Mouse (Mus musculus) intestine, embryonic 16.5 days (tissue): ENCODE data around the gene Tpra1. TPM values are rescaled to one million over a fixed set of nuclear protein-coding genes. Genes with fewer than 3 reads are reported as not detected.

ENCODE experiments used
- ATAC-seq: fragments of 200-750 bp; cut with Nextera tagmentation; 2 replicates; pipeline ENCODE4 v1.8.0; 2017; ENCODE audit warnings: moderate TSS enrichment, moderate library complexity
- H3K27ac ChIP-seq: fragments of 300-500 bp; sonication (generic); 2 replicates; pipeline ENCODE4 v1.5.1; 2014; ENCODE audit warnings: mild to moderate bottlenecking, low read length
- H3K27me3 ChIP-seq: fragments of 300-500 bp; sonication (generic); replicated peaks from 2 replicates; pipeline ENCODE4 v1.6.1; 2014; ENCODE audit warnings: low read length, control low read depth, mixed read lengths; ENCODE audit not compliant: control insufficient read depth, insufficient read depth
- H3K36me3 ChIP-seq: fragments of 300-500 bp; sonication (generic); 2 replicates; pipeline ENCODE4 v1.6.1; 2014; ENCODE audit warnings: low read length, control low read depth; ENCODE audit not compliant: control insufficient read depth, insufficient read depth
- H3K4me1 ChIP-seq: fragments of 300-500 bp; sonication (generic); 2 replicates; pipeline ENCODE4 v1.6.1; 2014; ENCODE audit warnings: low read length, control low read depth, mixed read lengths; ENCODE audit not compliant: control insufficient read depth, insufficient read depth
- H3K4me2 ChIP-seq: fragments of 300-500 bp; sonication (generic); 2 replicates; pipeline ENCODE4 v1.6.1; 2014; ENCODE audit warnings: low read depth, low read length, control low read depth
- H3K4me3 ChIP-seq: fragments of 300-500 bp; sonication (generic); 2 replicates; pipeline ENCODE4 v1.5.1; 2014; ENCODE audit warnings: mild to moderate bottlenecking, low read length
- H3K9ac ChIP-seq: fragments of 300-500 bp; sonication (generic); 2 replicates; pipeline ENCODE4 v1.6.1; 2014; ENCODE audit warnings: low read depth, low read length
- H3K9me3 ChIP-seq: fragments of 300-500 bp; sonication (generic); 2 replicates; pipeline ENCODE4 v1.6.1; 2016; ENCODE audit warnings: low read length, control low read depth; ENCODE audit not compliant: control insufficient read depth
- WGBS: fragments of 180-500 bp; shearing (Covaris S2); extraction: QIAGEN DNeasy Blood & Tissue Kit; methylation state at CpG from one replicate; pipeline ENCODE4 v1.1.7; 2014; 5-methylcytosine and 5-hydroxymethylcytosine counted together
- polyA plus RNA-seq: library from polyadenylated mRNA; unstranded; fragments of >200 nt; fragmentation: Nextera tagmentation; extraction: Ambion mirVana; gene quantifications from 2 replicates; pipeline ENCODE4 v1.2.1, GENCODE M21; 2015

Gene Tpra1
- polyA plus RNA-seq, 1 experiment from 2014 or later: 73.7 TPM

DNA sequence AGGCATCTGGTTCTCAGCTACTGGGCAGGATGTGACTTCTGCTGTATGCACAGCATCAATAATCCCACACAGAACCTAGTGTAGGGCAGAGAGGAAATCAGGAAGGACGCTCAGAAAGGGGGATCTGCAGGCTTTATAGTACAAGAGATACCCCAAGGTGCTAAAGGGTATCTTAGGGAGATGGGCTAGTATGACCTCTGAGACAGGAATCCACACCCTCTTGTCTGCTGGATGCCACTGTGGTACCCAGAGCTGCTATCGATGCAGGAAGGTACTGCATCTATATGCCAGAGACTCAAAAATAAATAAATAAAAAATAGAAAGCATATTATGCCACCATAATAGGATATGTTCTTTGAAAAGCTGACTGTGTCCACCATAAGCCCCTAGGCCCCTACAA is 2.4 kb upstream of the Tpra1 start:
- no peak overlapping the region for H3K9ac ChIP-seq
- H3K36me3 ChIP-seq: no peaks in the 10 kb centered on the region
- H3K9me3 ChIP-seq: no peaks in the 10 kb centered on the region
- H3K27ac ChIP-seq: no peak overlapping the region
- H3K27me3 ChIP-seq: no peaks in the 10 kb centered on the region
- no peak for ATAC-seq
- peaks cover 38% of the 10 kb centered on the region for H3K4me1 ChIP-seq
- 89% methylated on average over 2 of the region's 2 CpGs for WGBS
- H3K4me2 ChIP-seq: no peak overlapping the region
- no peak overlapping the region for H3K4me3 ChIP-seq

GRCm38 (mm10) chr6:88901471-88901870 is 580 bp upstream of the Tpra1 start:
- WGBS: 3% methylated on average over 5 of the region's 5 CpGs
- no peaks in the 10 kb centered on the region for H3K9me3 ChIP-seq
- peak overlapping the region; percentile 96 for H3K27ac ChIP-seq
- no peaks in the 10 kb centered on the region for H3K36me3 ChIP-seq
- no peaks in the 10 kb centered on the region for H3K27me3 ChIP-seq
- H3K4me3 ChIP-seq: peak overlapping the region; percentile 83
- H3K4me2 ChIP-seq: peak overlapping the region; percentile 93
- peak overlapping the region; percentile 78 for H3K9ac ChIP-seq
- peak; percentile 24 for ATAC-seq
- H3K4me1 ChIP-seq: peaks cover 47% of the 10 kb centered on the region

DNA sequence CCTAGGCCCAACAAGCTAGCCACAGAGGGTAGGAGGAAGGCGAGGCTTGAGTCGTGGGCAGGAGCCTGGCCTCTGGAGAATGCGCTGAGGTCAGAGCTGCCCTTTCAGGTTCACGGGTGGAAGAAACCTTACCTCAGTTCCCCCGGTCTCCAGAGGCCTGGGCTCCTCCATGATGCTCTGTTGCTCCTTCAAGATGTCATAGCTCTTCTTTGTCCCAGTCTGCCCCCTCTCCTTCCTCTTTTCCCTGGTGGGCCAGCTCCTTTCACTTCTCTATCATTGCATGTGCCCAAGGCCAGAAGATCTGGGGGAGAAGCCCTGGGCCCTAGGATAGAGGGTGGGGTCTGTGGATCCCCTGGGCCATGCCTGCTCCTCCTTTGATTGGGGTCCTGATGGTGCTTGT is 1.7 kb downstream of the Tpra1 start:
- 52% methylated on average over 5 of the region's 5 CpGs for WGBS
- Histone ChIP-seq H3K4me2 (peak overlapping the region; percentile 71), H3K4me3 (peak overlapping the region; percentile 83), H3K9ac (peak overlapping the region; percentile 93), H3K27ac (no peak overlapping the region), H3K4me1 (peaks cover 37% of the 10 kb centered on the region), H3K36me3 (no peaks in the 10 kb centered on the region), H3K9me3 (no peaks in the 10 kb centered on the region), H3K27me3 (no peaks in the 10 kb centered on the region)
- ATAC-seq: no peak

DNA sequence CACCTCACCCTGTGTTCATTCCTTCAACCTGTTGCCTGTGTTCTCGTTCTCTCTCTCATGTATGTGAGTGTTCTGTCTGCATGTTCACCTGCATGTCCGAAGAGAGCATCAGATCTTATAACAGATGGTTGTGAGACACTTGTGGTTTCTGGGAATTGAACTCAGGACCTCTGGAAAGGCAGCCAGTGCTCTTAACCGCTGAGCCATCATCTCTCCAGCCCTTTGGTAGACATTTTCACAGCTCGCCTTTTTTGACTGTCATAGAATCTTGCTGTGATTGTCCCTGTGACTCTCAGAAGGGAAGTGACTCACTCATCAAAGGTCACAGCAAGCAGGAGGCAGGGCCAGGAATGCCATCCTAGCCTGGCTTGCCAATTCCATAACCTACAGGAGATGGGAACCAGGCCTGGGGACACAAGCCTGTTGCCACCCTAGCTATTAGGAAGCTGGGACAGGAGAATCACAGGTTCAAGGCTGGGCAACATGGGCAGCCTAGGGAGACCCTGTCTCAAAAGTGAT is 2.5 kb downstream of the Tpra1 start:
- WGBS: 85% methylated on average over 4 of the region's 4 CpGs
- Histone ChIP-seq H3K4me3 (no peak overlapping the region), H3K4me1 (peaks cover 37% of the 10 kb centered on the region), H3K9me3 (no peaks in the 10 kb centered on the region), H3K36me3 (peaks cover 3% of the 10 kb centered on the region; the same call in 1 of the 2 replicates), H3K4me2 (no peak overlapping the region), H3K27ac (no peak overlapping the region), H3K27me3 (no peaks in the 10 kb centered on the region), H3K9ac (no peak overlapping the region)
- no peak for ATAC-seq

DNA sequence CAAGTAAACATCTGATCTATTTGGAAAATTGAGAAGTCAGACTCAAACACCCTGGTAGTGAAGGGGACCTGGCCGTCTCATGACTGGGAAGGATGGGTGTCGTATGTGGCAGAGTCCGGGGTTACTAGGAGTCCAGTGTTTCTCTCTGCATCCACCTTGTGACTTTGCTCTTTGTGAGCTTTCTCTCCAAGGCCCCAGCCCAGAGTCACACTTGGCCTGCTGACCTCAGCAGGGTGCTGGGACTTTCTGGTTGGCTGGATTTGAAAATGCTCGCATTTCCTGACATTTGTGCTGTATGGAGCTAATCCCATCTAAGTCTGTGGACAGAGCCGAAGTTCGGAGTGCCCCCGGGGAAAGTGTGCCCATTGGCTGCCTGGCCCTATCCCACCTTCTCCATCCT is 3.0 kb downstream of the Tpra1 start:
- Histone ChIP-seq H3K27me3 (no peaks in the 10 kb centered on the region), H3K4me1 (peaks cover 37% of the 10 kb centered on the region), H3K27ac (no peak overlapping the region), H3K4me2 (no peak overlapping the region), H3K9ac (no peak overlapping the region), H3K9me3 (no peaks in the 10 kb centered on the region), H3K36me3 (peaks cover 4% of the 10 kb centered on the region; the same call in 1 of the 2 replicates), H3K4me3 (no peak overlapping the region)
- no peak for ATAC-seq
- 85% methylated on average over 7 of the region's 7 CpGs for WGBS

DNA sequence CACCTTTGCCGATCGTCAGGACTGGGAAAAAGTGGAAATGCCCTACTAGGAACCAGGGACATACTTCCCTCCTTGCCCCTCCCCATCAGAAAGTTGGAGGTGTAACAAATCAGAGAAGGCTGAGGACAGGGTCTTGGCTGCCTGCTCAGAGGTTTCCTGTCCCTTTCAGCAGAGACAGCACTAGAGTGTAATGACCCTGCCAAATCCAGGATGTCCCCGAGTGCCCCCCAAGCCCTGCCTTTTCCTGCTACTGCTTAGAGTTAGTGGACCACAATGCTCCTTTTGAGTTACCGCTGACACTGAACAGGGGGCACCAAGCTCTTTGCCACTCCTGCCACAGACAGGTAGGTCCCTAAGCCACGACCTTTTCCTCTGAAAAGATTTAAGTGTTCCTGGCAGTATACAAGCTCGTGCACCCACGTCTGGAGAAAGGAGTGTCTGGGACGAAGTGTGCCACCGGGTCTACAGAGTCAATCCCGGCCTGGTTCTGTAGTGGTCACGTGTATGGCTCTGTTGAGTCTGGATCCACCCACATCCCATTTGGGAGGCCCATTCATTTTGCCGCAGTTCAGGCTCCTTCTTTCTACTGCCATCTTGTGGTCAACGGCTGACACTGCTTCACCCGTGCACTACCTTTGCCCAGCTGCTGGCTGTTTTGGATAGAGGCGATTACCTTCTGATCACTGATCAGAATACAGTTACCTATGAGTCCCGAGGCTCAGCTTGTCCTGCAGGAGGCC is 4.5 kb downstream of the Tpra1 start:
- WGBS: 20% methylated on average over 16 of the region's 16 CpGs
- 0 out of 2 replicates have a peak, but pooled peaks have one; percentile 3 for ATAC-seq

DNA sequence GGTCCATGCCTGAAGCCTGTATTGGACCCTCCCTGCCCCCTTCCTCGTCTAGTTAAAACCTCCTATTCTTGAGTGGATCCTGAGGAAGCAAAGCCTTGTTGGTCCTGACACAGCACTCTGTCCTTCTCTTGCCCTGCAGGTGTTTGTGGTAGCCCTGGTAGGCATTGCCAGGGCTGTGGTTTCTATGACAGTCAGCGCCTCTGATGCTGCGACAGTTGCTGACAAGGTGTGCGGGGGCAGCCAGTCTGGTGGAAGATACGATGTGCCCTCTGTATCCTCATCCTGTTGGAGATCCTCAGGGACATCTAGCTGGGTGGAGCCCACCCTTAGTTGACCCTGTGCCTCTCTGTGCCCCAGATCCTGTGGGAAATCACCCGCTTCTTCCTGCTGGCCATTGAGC is 7.1 kb downstream of the Tpra1 start:
- ATAC-seq: no peak
- Histone ChIP-seq H3K9ac (no peak overlapping the region), H3K27me3 (no peaks in the 10 kb centered on the region), H3K4me2 (no peak overlapping the region), H3K4me1 (peaks cover 15% of the 10 kb centered on the region), H3K27ac (no peak overlapping the region), H3K36me3 (peaks cover 8% of the 10 kb centered on the region; the same call in 1 of the 2 replicates), H3K9me3 (no peaks in the 10 kb centered on the region), H3K4me3 (no peak overlapping the region)
- WGBS: 90% methylated on average over 6 of the region's 6 CpGs

More for the DNA sequence above, 4.5 kb downstream of the Tpra1 start:
- H3K27ac ChIP-seq: no peak overlapping the region
- no peaks in the 10 kb centered on the region for H3K9me3 ChIP-seq
- peaks cover 29% of the 10 kb centered on the region for H3K4me1 ChIP-seq
- H3K9ac ChIP-seq: no peak overlapping the region; the same call in 1 of the 2 replicates
- no peak overlapping the region for H3K4me3 ChIP-seq
- H3K36me3 ChIP-seq: peaks cover 5% of the 10 kb centered on the region; the same call in 1 of the 2 replicates
- H3K4me2 ChIP-seq: no peak overlapping the region; the same call in 1 of the 2 replicates
- no peaks in the 10 kb centered on the region for H3K27me3 ChIP-seq

DNA sequence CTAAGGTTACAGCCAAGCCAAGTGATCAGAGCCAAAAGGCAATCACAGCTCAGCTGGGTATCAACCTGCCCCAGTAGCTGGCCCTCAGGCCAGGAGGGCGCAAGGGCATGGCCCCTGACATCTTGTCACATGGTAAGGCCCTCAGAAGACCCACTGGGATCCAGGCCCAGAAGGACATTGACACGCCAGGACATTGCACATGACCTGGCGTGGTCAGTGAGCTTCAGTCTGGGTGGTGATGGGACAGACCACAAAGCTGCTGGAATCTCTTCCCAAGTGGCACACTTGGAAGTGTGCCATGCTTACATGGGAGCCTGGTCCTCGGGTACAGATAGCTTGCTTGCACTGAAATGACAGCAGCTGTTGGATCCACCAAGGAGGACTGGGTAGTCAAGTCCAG is 11.0 kb downstream of the Tpra1 start:
- Histone ChIP-seq H3K27ac (no peak overlapping the region), H3K4me3 (no peak overlapping the region), H3K4me2 (no peak overlapping the region), H3K9ac (no peak overlapping the region), H3K36me3 (peaks cover 8% of the 10 kb centered on the region; the same call in 1 of the 2 replicates), H3K4me1 (no peaks in the 10 kb centered on the region), H3K27me3 (no peaks in the 10 kb centered on the region), H3K9me3 (no peaks in the 10 kb centered on the region)
- ATAC-seq: no peak
- WGBS: 85% methylated on average over 4 of the region's 4 CpGs

GRCm38 (mm10) chr6:88913440-88913839 is 11.4 kb downstream of the Tpra1 start:
- H3K9me3 ChIP-seq: no peaks in the 10 kb centered on the region
- no peak overlapping the region for H3K4me2 ChIP-seq
- no peak overlapping the region for H3K4me3 ChIP-seq
- no peaks in the 10 kb centered on the region for H3K4me1 ChIP-seq
- ATAC-seq: no peak
- H3K36me3 ChIP-seq: peaks cover 8% of the 10 kb centered on the region; the same call in 1 of the 2 replicates
- no peak overlapping the region for H3K27ac ChIP-seq
- H3K27me3 ChIP-seq: no peaks in the 10 kb centered on the region
- no peak overlapping the region for H3K9ac ChIP-seq
